9 mouse cellular contexts compared by ENCODE assay signal in the genomic region with DNA sequence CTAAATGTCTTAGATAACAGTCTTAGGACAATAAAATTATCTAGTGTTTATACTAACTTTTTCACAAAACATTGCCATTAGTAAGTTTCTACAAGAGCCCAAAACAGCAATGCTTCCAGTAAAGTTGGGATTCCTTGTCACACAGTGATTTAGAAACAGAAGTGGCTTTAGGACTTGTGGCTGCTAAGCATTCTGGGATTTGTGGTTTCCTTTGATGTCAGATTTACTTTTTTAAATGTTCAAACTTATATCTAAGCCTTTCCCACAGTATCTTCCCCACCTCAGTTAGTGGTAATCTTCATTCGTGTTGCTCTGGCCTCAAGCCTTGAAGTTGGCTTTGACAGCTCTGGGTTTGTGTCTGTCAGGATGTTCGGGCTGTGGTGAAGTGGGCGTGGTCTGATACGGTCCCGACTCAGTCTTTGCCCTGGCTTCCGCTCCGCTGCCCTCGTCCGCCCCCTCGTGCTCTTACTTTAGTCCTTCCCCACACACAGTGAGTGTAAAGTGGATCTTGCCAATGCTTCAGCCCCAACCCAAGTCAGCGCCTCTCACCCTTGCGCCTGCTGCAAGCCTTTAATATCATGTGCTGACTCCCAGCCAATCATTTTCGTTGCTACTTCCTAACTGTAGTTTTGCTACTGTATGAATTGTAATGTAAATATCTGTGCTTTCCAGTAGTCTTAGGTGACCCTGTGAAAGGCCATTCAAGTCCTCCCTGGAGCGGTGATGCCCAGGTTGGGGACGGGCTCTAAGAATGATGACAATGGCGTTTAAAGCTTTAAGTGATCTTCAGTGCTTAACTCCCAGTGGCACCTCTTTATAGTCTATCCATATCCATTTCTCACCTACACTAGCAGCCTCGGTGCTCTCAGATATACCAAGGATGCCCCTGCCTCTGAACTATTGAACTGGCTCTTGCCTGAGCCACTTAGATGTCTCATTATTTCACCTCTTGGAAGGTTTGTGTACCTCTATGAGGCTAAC. TPM values are rescaled to one million over a fixed set of nuclear protein-coding genes. Genes with fewer than 3 reads are reported as not detected.
DNase-seq lines count a peak whose midpoint lies in the region; ATAC-seq and TF ChIP-seq lines count a peak whose summit lies in the region.
"Had no signal": no experiment of that assay in that cellular context is flagged by ENCODE, and none has a peak within 500 bp of the region (broad histone marks: within the 10 kb centered on the region; RNA-seq: fewer than 3 reads in every experiment).

No protein-coding gene starts in this region.

- DNase-seq in CD4-positive, CD25-positive, alpha-beta regulatory T cell, adult 2 months (ENCODE audit: low read depth, low spot score) = peak; percentile 91
- DNase-seq in adrenal gland, postnatal 10 days = peak; percentile 62
- peak; percentile 36 for DNase-seq in fibroblast of lung, adult 2 months (ENCODE audit: low read depth)
- DNase-seq in heart, postnatal 0 days (ENCODE audit: low spot score) = peak; percentile 76
- DNase-seq in kidney, postnatal 14 days = peak; percentile 72
- DNase-seq in thymus, postnatal 10 days (ENCODE audit: low spot score in 2 of 2) = peak; percentile 52 to 63

- TF ChIP-seq EP300 in heart, postnatal 0 days (IDR thresholded peaks at IDR 0.05; ENCODE audit: low read depth) = no peak

- TF ChIP-seq CTCF in heart, postnatal 0 days (IDR thresholded peaks at IDR 0.05; ENCODE audit: low read depth) = peak; percentile 45

- H3K9me3 ChIP-seq in heart, postnatal 0 days (replicated peaks; ENCODE audit: control insufficient read depth, low read length) = no peaks in the 10 kb centered on the region
- no peaks in the 10 kb centered on the region for H3K9me3 ChIP-seq in lung, embryonic 16.5 days (ENCODE audit: control insufficient read depth, low read length)
- H3K9me3 ChIP-seq in neural tube, embryonic 15.5 days (replicated peaks) = no peaks in the 10 kb centered on the region

- peak overlapping the region; percentile 64 for H3K4me2 ChIP-seq in heart, postnatal 0 days (ENCODE audit: low read depth, low read length)
- peak overlapping the region; percentile 75 for H3K4me2 ChIP-seq in lung, embryonic 16.5 days (ENCODE audit: low read depth, low read length)
- H3K4me2 ChIP-seq in neural tube, embryonic 15.5 days = peak overlapping the region; percentile 67

- H3K9ac ChIP-seq in heart, postnatal 0 days (replicated peaks; ENCODE audit: low read depth, low read length) = no peak overlapping the region
- peak overlapping the region; percentile 53 for H3K9ac ChIP-seq in lung, embryonic 16.5 days (ENCODE audit: low read length)
- H3K9ac ChIP-seq in neural tube, embryonic 15.5 days (replicated peaks) = no peak overlapping the region; the same call in 1 of the 2 replicates

- WGBS in heart, postnatal 0 days = 12% methylated on average over 17 of the region's 17 CpGs
- WGBS in lung, embryonic 16.5 days = 7% methylated on average over 17 of the region's 17 CpGs
- 13% methylated on average over 17 of the region's 17 CpGs for WGBS in neural tube, embryonic 15.5 days

- H3K4me3 ChIP-seq in heart, postnatal 0 days (ENCODE audit: low read depth, low read length) = peak overlapping the region; percentile 47
- peak overlapping the region; percentile 48 for H3K4me3 ChIP-seq in lung, embryonic 16.5 days (ENCODE audit: low read length)
- peak overlapping the region; percentile 48 for H3K4me3 ChIP-seq in neural tube, embryonic 15.5 days (replicated peaks)

- H3K27ac ChIP-seq in heart, postnatal 0 days (ENCODE audit: low read depth) = no peak overlapping the region
- no peak overlapping the region for H3K27ac ChIP-seq in lung, embryonic 16.5 days (ENCODE audit: low read length)
- no peak overlapping the region for H3K27ac ChIP-seq in neural tube, embryonic 15.5 days (replicated peaks)

- no peaks in the 10 kb centered on the region for H3K4me1 ChIP-seq in heart, postnatal 0 days (ENCODE audit: control insufficient read depth, insufficient read depth)
- H3K4me1 ChIP-seq in lung, embryonic 16.5 days (replicated peaks; ENCODE audit: control insufficient read depth, insufficient read depth, low read length) = no peaks in the 10 kb centered on the region
- peaks cover 5% of the 10 kb centered on the region; the same call in 1 of the 2 replicates for H3K4me1 ChIP-seq in neural tube, embryonic 15.5 days

- H3K36me3 ChIP-seq in heart, postnatal 0 days (replicated peaks; ENCODE audit: control insufficient read depth, insufficient read depth, low read length) = 0 out of 2 replicates have a peak, but pooled peaks cover 8% of the 10 kb centered on the region
- no peaks in the 10 kb centered on the region for H3K36me3 ChIP-seq in lung, embryonic 16.5 days (ENCODE audit: control insufficient read depth, insufficient read depth, low read length)
- H3K36me3 ChIP-seq in neural tube, embryonic 15.5 days = no peaks in the 10 kb centered on the region

- peak; percentile 90 for ATAC-seq in heart, postnatal 0 days (ENCODE audit: insufficient read depth, low read depth)
- ATAC-seq in lung, embryonic 16.5 days (ENCODE audit: low read depth) = peak; percentile 96
- ATAC-seq in neural tube, embryonic 15.5 days (ENCODE audit: low FRiP score) = peak; percentile 85

- H3K27me3 ChIP-seq in heart, postnatal 0 days (ENCODE audit: control insufficient read depth, insufficient read depth, low read length) = no peaks in the 10 kb centered on the region
- no peaks in the 10 kb centered on the region for H3K27me3 ChIP-seq in lung, embryonic 16.5 days (ENCODE audit: control insufficient read depth, insufficient read depth, low read depth, low read length)
- H3K27me3 ChIP-seq in neural tube, embryonic 15.5 days (replicated peaks) = no peaks in the 10 kb centered on the region

RNA-seq across cellular contexts. Expression of gene Gm10190, which starts 18.4 kb away (rescaled TPM):
- total RNA-seq in adrenal gland, postnatal 10 days (2021) = 1 to 10 TPM; 2.0 to 2.2 TPM
- total RNA-seq in heart, postnatal 0 days (2014; rRNA removed; ENCODE audit: low replicate concordance) = not detected in 2 replicates
- polyA plus RNA-seq in heart, postnatal 0 days (2015; fragmentation: Nextera tagmentation; extraction: Ambion mirVana) = 0.90 and 1.1 TPM in 2 replicates
- polyA plus RNA-seq in lung, embryonic 16.5 days (2015; fragmentation: Nextera tagmentation; extraction: Ambion mirVana) = 0.88 TPM in 1 of 2 replicates, not detected in the other
- polyA plus RNA-seq in neural tube, embryonic 15.5 days (2015; fragmentation: Nextera tagmentation; extraction: Ambion mirVana) = 2.5 and 3.7 TPM in 2 replicates
- polyA plus RNA-seq: frontal cortex, adult 2 months had no signal

Comparison
In these comparisons a context has a peak if more than half of its experiments do, and no peak if none do; other contexts are left out.
1. DNase-seq: peak in every context shown above with its lines; median percentile 91 in CD4-positive, CD25-positive, alpha-beta regulatory T cell, adult 2 months; 76 in heart, postnatal 0 days; 72 in kidney, postnatal 14 days; 62 in adrenal gland, postnatal 10 days; 58 in thymus, postnatal 10 days; 36 in fibroblast of lung, adult 2 months.